Mouse (Mus musculus): Measurements from ENCODE around the gene Slc30a3. TPM values are rescaled to one million over a fixed set of nuclear protein-coding genes. Genes with fewer than 3 reads are reported as not detected.

The Slc30a3 gene
- total RNA-seq, 2 experiments from 2014 or later: 89.6 to 92.2 TPM

DNA sequence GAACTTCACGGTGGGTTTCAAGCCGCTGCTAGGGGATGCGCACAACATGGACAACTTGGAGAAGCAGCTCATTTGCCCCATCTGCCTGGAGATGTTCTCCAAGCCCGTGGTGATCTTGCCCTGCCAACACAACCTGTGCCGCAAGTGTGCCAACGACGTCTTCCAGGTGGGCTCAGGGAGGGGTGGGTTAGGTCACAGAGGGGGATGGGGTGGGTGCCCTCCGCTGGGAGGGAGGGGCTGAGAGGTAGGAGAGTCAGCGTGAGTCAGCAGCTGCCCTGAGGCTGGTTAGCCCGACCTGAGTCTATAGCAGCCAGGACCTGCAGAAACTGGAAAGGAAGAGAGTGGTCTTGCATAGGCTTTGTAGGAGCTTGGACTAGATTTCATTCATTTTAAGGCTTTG, 8.9 kb upstream of the Slc30a3 start:
- Histone ChIP-seq H3K27ac (no peak overlapping the region), H3K4me3 (no peak overlapping the region)
- TF ChIP-seq CTCF (conservative IDR thresholded peaks at IDR 0.05): no peak
- no peak for DNase-seq (ENCODE audit: low spot score in 2 of 2)

DNA sequence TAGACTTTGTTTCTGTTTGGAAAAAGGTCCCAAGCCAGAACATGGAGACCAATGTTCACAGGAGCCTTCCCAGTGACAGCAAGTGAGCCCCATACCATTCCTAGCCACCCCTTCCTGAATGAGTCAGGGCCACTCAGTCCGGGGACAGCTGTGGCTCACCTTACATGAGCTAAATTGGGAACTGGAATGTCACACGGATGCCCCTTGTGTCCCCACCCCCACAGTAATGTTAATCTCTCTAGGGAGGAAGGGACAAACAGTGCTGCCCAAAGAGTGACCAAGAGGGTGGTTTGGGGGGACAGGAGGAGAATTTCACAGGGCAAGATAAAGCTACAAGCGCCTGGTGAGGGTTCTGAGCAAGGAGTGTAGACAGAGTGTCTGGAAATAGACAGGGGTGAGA, 8.3 kb upstream of the Slc30a3 start, which contains the start of gene Trim54:
Gene Trim54, plus strand, starts transcription at position 359 of the 400 bp plus-strand sequence.
- no peak within 1 kb of the TSS for H3K27ac ChIP-seq
- H3K4me3 ChIP-seq: no peak within 1 kb of the TSS
- no peak for DNase-seq (ENCODE audit: low spot score in 2 of 2)
- TF ChIP-seq CTCF (conservative IDR thresholded peaks at IDR 0.05): no peak

- peak; percentile 79 for TF ChIP-seq CTCF (conservative IDR thresholded peaks at IDR 0.05)
- no peak for DNase-seq (ENCODE audit: low spot score in 2 of 2)
- no peak overlapping the region for H3K4me3 ChIP-seq
- no peak overlapping the region for H3K27ac ChIP-seq
Measured at GRCm38 (mm10) chr5:31110781-31111180, 2.7 kb upstream of the Slc30a3 start.

GRCm38 (mm10) chr5:31105814-31106335, 2.2 kb downstream of the Slc30a3 start, which contains the start of gene Dnajc5g:
TSS of gene Dnajc5g (plus strand) at chr5:31106285.
- TF ChIP-seq CTCF (conservative IDR thresholded peaks at IDR 0.05): no peak
- DNase-seq (ENCODE audit: low spot score in 2 of 2): no peak
- H3K4me3 ChIP-seq: no peak within 1 kb of the TSS
- H3K27ac ChIP-seq: no peak within 1 kb of the TSS

DNA sequence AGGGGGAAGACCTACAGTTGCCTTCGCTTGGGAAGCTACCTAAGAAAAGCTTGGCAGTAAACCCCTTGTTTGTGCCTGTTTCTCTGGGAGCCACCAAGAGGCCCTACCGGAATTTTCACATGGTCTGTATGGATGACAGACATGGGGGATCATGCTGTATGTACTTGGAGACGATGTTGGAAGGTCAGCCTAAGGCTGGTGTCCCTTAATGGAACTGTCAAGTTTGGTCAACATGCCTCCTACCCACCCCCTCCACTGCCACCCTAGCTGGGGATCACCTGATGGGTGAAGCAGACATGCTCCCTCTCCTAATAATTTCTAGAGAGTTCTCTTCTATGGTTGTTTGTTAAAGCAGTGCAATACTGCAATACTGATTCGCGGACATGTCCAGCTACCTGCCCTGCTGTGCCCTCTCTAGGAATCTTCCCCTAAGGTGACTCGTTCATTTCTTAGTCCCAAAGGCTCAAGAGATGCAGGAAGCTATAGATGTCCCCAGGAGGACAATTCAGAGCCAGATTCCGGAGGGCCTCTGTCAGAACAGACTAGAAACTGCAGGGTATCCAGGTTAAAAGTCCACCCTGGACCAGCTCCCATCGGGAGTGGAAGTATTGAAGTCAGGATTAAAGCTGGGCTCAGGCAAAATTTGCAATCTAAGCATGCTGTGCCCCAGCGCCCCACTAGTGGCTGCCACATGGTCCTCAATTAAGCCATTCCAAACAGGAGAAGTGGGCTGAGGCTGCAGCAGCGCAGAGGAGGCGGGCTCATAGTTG, 12.1 kb downstream of the Slc30a3 start:
- H3K27ac ChIP-seq: no peak overlapping the region
- peak; percentile 46 for TF ChIP-seq CTCF (conservative IDR thresholded peaks at IDR 0.05)
- H3K4me3 ChIP-seq: peak overlapping the region; percentile 44
- DNase-seq (ENCODE audit: low spot score in 2 of 2): no peak

GRCm38 (mm10) chr5:31094799-31095691, 13.0 kb downstream of the Slc30a3 start:
- peak overlapping the region; percentile 44 for H3K4me3 ChIP-seq
- peak overlapping the region; percentile 59 for H3K27ac ChIP-seq
- DNase-seq (ENCODE audit: low spot score in 2 of 2): peak in 1 of 2 experiments; percentile 44
- TF ChIP-seq CTCF (conservative IDR thresholded peaks at IDR 0.05): 0 out of 2 replicates have a peak, but pooled peaks have one; percentile 17

DNA sequence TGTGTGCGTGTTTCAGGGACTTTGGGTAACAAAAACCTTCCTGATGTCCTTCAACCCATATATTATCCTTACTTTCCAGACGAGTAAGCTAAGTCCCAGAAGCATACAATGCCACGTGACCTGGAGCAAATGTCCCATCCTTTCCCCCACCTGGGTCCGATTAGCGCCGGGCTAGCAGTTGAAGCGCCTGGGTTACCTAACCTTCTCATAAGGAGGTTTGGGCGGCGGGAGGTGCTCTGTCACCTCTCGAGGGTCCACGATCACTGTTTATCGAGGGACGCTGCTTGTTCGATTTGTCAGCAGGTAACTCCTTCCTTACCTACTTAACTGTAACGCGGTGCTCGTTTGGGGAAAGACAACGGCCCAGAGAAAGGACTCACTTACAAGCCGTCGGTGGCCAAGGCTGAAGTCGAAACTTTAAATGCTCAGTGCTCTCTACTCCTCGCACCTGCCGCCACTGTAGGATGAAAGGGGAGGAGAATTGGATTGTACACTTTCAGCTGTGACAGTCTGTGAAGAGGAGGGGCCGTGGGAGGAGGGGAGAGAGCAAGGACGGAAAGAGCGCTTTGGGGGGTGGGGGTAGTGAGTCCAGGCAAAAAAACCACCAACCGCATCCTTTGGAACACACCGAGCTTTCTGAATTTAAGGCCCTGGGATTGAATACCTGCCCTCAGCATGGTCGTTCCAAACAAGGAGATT, 13.8 kb downstream of the Slc30a3 start:
- no peak for TF ChIP-seq CTCF (conservative IDR thresholded peaks at IDR 0.05)
- Histone ChIP-seq H3K27ac (peak overlapping the region; percentile 59; the same call in 1 of the 2 replicates), H3K4me3 (peak overlapping the region; percentile 44)
- no peak for DNase-seq (ENCODE audit: low spot score in 2 of 2)

DNA sequence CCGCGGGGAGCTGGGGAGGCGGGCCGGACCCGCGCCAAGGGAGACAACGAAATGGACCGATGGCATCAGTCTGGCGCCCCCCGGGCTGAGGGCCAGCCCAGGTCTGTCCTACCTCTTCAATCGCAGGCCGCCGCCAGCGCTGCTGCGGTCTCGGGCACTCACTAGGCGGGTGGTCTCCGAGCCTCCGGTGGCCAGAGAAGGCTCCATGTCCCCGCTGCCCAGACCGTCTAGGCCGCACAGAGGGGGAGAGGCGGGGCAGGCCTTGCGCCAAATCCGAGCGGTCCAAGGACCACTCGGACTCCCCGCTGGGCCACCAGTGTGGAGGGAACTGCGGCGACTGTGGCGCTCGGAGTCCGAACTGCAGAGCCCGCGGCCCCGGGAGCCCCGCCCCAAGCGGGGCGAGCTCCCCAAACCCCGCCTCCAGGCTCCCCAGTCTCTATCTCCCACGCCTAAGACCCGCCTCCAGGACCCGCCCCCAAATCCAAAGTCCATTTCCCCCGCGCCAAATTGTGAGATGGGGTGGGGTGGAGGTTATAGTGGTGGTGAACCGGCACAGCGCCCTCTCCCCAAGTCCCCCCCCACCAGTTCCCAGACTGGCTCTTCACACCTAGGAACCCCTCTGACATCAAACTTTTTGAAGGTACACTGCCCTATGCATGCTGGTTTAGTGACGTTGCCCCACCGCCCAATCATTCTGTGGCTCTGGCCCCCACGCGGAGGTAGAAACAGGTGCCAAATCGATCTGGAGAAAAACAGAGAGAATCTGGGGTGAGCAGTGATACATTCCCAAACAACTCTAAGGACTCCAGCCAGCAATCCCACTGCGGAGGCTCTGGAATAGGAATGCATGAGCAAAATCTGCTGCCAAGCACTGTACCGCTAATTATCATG, 14.6 kb downstream of the Slc30a3 start:
- peak overlapping the region; percentile 75 for H3K4me3 ChIP-seq
- no peak for TF ChIP-seq CTCF (conservative IDR thresholded peaks at IDR 0.05)
- peak overlapping the region; percentile 97 for H3K27ac ChIP-seq
- peak; percentile 66 to 71 for DNase-seq (ENCODE audit: low spot score in 2 of 2)

DNA sequence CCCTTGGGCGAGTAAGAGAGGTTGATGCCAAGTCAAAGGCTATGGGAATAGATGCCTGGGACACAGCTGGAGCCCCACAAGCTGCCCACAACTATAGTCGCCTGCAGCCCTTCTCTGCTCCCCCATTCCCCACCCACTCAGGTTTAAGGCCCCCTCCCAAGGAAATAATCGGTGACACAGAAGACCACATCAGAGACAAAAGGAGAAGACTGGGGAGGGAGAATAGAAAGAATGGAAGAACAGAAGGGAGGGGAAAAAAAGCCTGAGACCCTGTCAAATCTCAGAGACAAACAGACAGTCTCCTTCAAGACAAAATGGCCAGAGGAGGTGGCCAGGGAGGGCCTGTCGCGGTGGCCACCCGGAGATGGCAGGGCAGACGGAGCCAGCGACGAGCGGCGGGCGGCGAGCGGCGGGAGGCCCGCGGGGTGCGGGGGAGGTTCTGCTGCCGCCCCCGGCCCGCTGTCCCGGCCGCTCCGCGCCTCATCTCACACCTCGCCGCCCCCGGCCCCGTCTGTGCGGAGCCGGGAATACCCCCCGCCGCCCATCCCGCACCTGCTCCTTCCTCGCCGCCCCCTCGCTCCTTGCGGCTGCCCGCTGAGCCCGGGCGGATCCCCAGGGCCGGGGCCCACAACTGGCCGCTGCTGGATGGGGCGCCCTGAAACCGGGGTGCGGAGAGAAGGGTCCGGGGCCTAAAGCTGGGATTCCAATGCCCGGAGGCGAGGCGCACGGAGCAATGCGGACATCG, 15.6 kb downstream of the Slc30a3 start:
- TF ChIP-seq CTCF (conservative IDR thresholded peaks at IDR 0.05): no peak
- Histone ChIP-seq H3K27ac (peak overlapping the region; percentile 97), H3K4me3 (peak overlapping the region; percentile 75)
- DNase-seq (ENCODE audit: low spot score in 2 of 2): peak in 1 of 2 experiments; percentile 66

- TF ChIP-seq CTCF (conservative IDR thresholded peaks at IDR 0.05): no peak
- no peak for DNase-seq (ENCODE audit: low spot score in 2 of 2)
- no peak overlapping the region for H3K4me3 ChIP-seq
- H3K27ac ChIP-seq: no peak overlapping the region
Measured at GRCm38 (mm10) chr5:31087131-31087530, 20.9 kb downstream of the Slc30a3 start.

GRCm38 (mm10) chr5:31086606-31087005, 21.4 kb downstream of the Slc30a3 start:
- 0 out of 2 replicates have a peak, but pooled peaks have one; percentile 5 for TF ChIP-seq CTCF (conservative IDR thresholded peaks at IDR 0.05)
- no peak overlapping the region for H3K4me3 ChIP-seq
- DNase-seq (ENCODE audit: low spot score in 2 of 2): no peak
- no peak overlapping the region for H3K27ac ChIP-seq

All from layer of hippocampus, adult 2 months (tissue).